Mouse (Mus musculus) limb, embryonic 14.5 days (tissue): Measurements from ENCODE around the gene Tmprss6. TPM values are rescaled to one million over a fixed set of nuclear protein-coding genes. Genes with fewer than 3 reads are reported as not detected.

Experiments used
- ATAC-seq: fragments of 200-750 bp; cut with Nextera tagmentation; 2 replicates; pipeline ENCODE4 v1.8.0; 2017; ENCODE audit warnings: low read depth, moderate number of reproducible peaks, moderate TSS enrichment; ENCODE audit not compliant: low FRiP score
- DNase-seq: peaks from one replicate; pipeline ENCODE4 v3.0.0-alpha.2; 2015; ENCODE audit warnings: low spot score
- H3K27ac ChIP-seq: fragments of 300-500 bp; sonication (generic); replicated peaks from 2 replicates; pipeline ENCODE4 v1.5.1; 2014; ENCODE audit warnings: low read depth, mild to moderate bottlenecking, low read length, moderate library complexity, mixed read lengths
- H3K27me3 ChIP-seq: fragments of 300-500 bp; sonication (generic); 2 replicates; pipeline ENCODE4 v1.6.1; 2014; ENCODE audit warnings: low read length, mixed read lengths; ENCODE audit not compliant: control insufficient read depth, insufficient read depth
- H3K36me3 ChIP-seq: fragments of 300-500 bp; sonication (generic); 2 replicates; pipeline ENCODE4 v1.6.1; 2014; ENCODE audit warnings: mild to moderate bottlenecking, low read length, moderate library complexity, mixed read lengths; ENCODE audit not compliant: control insufficient read depth, insufficient read depth
- H3K4me1 ChIP-seq: fragments of 300-500 bp; sonication (generic); 2 replicates; pipeline ENCODE4 v1.6.1; 2014; ENCODE audit warnings: antibody characterized with exemption, low read length, mixed read lengths; ENCODE audit not compliant: control insufficient read depth, insufficient read depth
- H3K4me2 ChIP-seq: fragments of 300-500 bp; sonication (generic); replicated peaks from 2 replicates; pipeline ENCODE4 v1.6.1; 2014; ENCODE audit warnings: low read depth, mild to moderate bottlenecking, low read length, moderate library complexity; ENCODE audit not compliant: severe bottlenecking
- H3K4me3 ChIP-seq: fragments of 300-500 bp; sonication (generic); replicated peaks from 2 replicates; pipeline ENCODE4 v1.5.1; 2014; ENCODE audit warnings: low read length
- H3K9ac ChIP-seq: fragments of 300-500 bp; sonication (generic); 2 replicates; pipeline ENCODE4 v1.6.1; 2014; ENCODE audit warnings: mild to moderate bottlenecking, low read depth, low read length, moderate library complexity; ENCODE audit not compliant: severe bottlenecking
- H3K9me3 ChIP-seq: fragments of 300-500 bp; sonication (generic); 2 replicates; pipeline ENCODE4 v1.6.1; 2016; ENCODE audit warnings: low read length; ENCODE audit not compliant: control insufficient read depth
- POLR2A ChIP-seq: fragments of 200-500 bp; IDR thresholded peaks from 2 replicates; pipeline ENCODE4 v1.8.0; 2012; ENCODE audit warnings: inconsistent platforms, mild to moderate bottlenecking, moderate library complexity, borderline replicate concordance; ENCODE audit not compliant: insufficient read depth, insufficient read length; ENCODE audit errors: extremely low read depth
- WGBS: fragments of 180-500 bp; shearing (Covaris S2); extraction: QIAGEN DNeasy Blood & Tissue Kit; methylation state at CpG from one replicate; pipeline ENCODE4 v1.1.7; 2014; 5-methylcytosine and 5-hydroxymethylcytosine counted together
- polyA plus RNA-seq, 2 experiments: library from polyadenylated mRNA; depleted of rRNA in 1 of 2; stranded (reverse) in 1 of 2; unstranded in 1 of 2; fragments of >200 nt; fragmentation: Nextera tagmentation in 1 of 2; extraction: Ambion mirVana in 1 of 2; gene quantifications; 2 replicates each; pipeline versions ENCODE4 v1.2.1 to v1.2.3; 2012 to 2014

The Tmprss6 gene
- polyA plus RNA-seq, 2 experiments, result 0.05 to 0.58 TPM

GRCm38 (mm10) chr15:78493401-78494010, 25.1 kb upstream of the Tmprss6 start:
- no peak for ATAC-seq
- H3K9ac ChIP-seq, result no peak overlapping the region
- peaks cover 5% of the 10 kb centered on the region; the same call in 1 of the 2 replicates for H3K4me1 ChIP-seq
- WGBS, result 81% methylated on average over 9 of the region's 10 CpGs
- DNase-seq, result no peak
- no peak for TF ChIP-seq POLR2A
- H3K4me3 ChIP-seq, result no peak overlapping the region
- H3K36me3 ChIP-seq, result no peaks in the 10 kb centered on the region
- no peak overlapping the region for H3K4me2 ChIP-seq
- H3K27ac ChIP-seq, result no peak overlapping the region
- H3K27me3 ChIP-seq, result no peaks in the 10 kb centered on the region
- no peaks in the 10 kb centered on the region for H3K9me3 ChIP-seq

- no peak overlapping the region for H3K27ac ChIP-seq
- peaks cover 5% of the 10 kb centered on the region; the same call in 1 of the 2 replicates for H3K4me1 ChIP-seq
- TF ChIP-seq POLR2A, result no peak
- H3K9me3 ChIP-seq, result no peaks in the 10 kb centered on the region
- 0 out of 2 replicates have a peak overlapping the region, but pooled peaks have one; percentile 7 for H3K9ac ChIP-seq
- no peak for DNase-seq
- no peak overlapping the region for H3K4me3 ChIP-seq
- 86% methylated on average over 3 of the region's 3 CpGs for WGBS
- no peak overlapping the region for H3K4me2 ChIP-seq
- no peak for ATAC-seq
- H3K27me3 ChIP-seq, result no peaks in the 10 kb centered on the region
- H3K36me3 ChIP-seq, result no peaks in the 10 kb centered on the region
Observed at GRCm38 (mm10) chr15:78491301-78491700, 22.9 kb upstream of the Tmprss6 start.

GRCm38 (mm10) chr15:78489906-78490305, 21.5 kb upstream of the Tmprss6 start:
- Histone ChIP-seq H3K4me1 (peaks cover 5% of the 10 kb centered on the region; the same call in 1 of the 2 replicates), H3K9ac (no peak overlapping the region), H3K4me2 (no peak overlapping the region), H3K4me3 (no peak overlapping the region), H3K9me3 (no peaks in the 10 kb centered on the region), H3K27ac (no peak overlapping the region), H3K27me3 (no peaks in the 10 kb centered on the region), H3K36me3 (no peaks in the 10 kb centered on the region)
- TF ChIP-seq POLR2A, result no peak
- DNase-seq (no peak), ATAC-seq (peak; percentile 67; the same call in 1 of the 2 replicates)
- 40% methylated on average over 8 of the region's 8 CpGs for WGBS

GRCm38 (mm10) chr15:78489248-78489647, 20.8 kb upstream of the Tmprss6 start:
- no peak overlapping the region for H3K27ac ChIP-seq
- WGBS, result 83% methylated on average over 3 of the region's 3 CpGs

GRCm38 (mm10) chr15:78487066-78487465, 18.6 kb upstream of the Tmprss6 start:
- Histone ChIP-seq H3K9ac (no peak overlapping the region), H3K27ac (no peak overlapping the region), H3K36me3 (no peaks in the 10 kb centered on the region), H3K27me3 (no peaks in the 10 kb centered on the region), H3K9me3 (no peaks in the 10 kb centered on the region), H3K4me1 (peaks cover 5% of the 10 kb centered on the region; the same call in 1 of the 2 replicates), H3K4me2 (no peak overlapping the region), H3K4me3 (no peak overlapping the region)
- TF ChIP-seq POLR2A, result no peak
- ATAC-seq (no peak), DNase-seq (no peak)
- 66% methylated on average over 4 of the region's 4 CpGs for WGBS

More at GRCm38 (mm10) chr15:78489248-78489647, 20.8 kb upstream of the Tmprss6 start:
- no peak overlapping the region for H3K4me2 ChIP-seq
- H3K4me1 ChIP-seq, result peaks cover 5% of the 10 kb centered on the region; the same call in 1 of the 2 replicates
- no peaks in the 10 kb centered on the region for H3K36me3 ChIP-seq
- H3K9ac ChIP-seq, result no peak overlapping the region
- no peaks in the 10 kb centered on the region for H3K9me3 ChIP-seq
- no peak for TF ChIP-seq POLR2A
- no peak for ATAC-seq
- no peak for DNase-seq
- no peaks in the 10 kb centered on the region for H3K27me3 ChIP-seq
- H3K4me3 ChIP-seq, result no peak overlapping the region

- ATAC-seq (no peak), DNase-seq (no peak)
- Histone ChIP-seq H3K9me3 (no peaks in the 10 kb centered on the region), H3K27ac (no peak overlapping the region), H3K9ac (no peak overlapping the region), H3K4me3 (no peak overlapping the region), H3K4me2 (no peak overlapping the region), H3K36me3 (no peaks in the 10 kb centered on the region), H3K27me3 (no peaks in the 10 kb centered on the region), H3K4me1 (peaks cover 5% of the 10 kb centered on the region; the same call in 1 of the 2 replicates)
- no peak for TF ChIP-seq POLR2A
- WGBS, result 92% methylated on average over 1 of the region's 1 CpGs
Observed at GRCm38 (mm10) chr15:78486564-78486963, 18.1 kb upstream of the Tmprss6 start.
